Mouse (Mus musculus) myocyte (in vitro differentiated cells): ENCODE measurements around the gene Rcor2. TPM values are rescaled to one million over a fixed set of nuclear protein-coding genes. Genes with fewer than 3 reads are reported as not detected.

ENCODE experiments used
- H3K27me3 ChIP-seq: one replicate; pipeline ENCODE4 v1.6.1; 2011; ENCODE audit not compliant: control insufficient read depth, insufficient read depth, insufficient read length
- H3K36me3 ChIP-seq: one replicate; pipeline ENCODE4 v1.6.1; 2011; ENCODE audit not compliant: control insufficient read depth, insufficient read depth
- H3K4me2 ChIP-seq: one replicate; pipeline ENCODE4 v1.6.1; 2011; ENCODE audit warnings: low read depth, control low read depth
- H3K4me3 ChIP-seq: one replicate; pipeline ENCODE4 v1.5.1; 2011; ENCODE audit warnings: mild to moderate bottlenecking, control low read depth, moderate library complexity
- H3K79me2 ChIP-seq: one replicate; pipeline ENCODE4 v1.6.1; 2011; ENCODE audit not compliant: control insufficient read depth, insufficient read depth
- H3ac ChIP-seq: one replicate; pipeline ENCODE4 v1.6.1; 2011; ENCODE audit not compliant: control insufficient read depth, insufficient read length
- CEBPB ChIP-seq: IDR thresholded peaks from 2 replicates; pipeline ENCODE4 v1.6.1; 2011; ENCODE audit warnings: mild to moderate bottlenecking, moderate library complexity; ENCODE audit not compliant: poor library complexity, insufficient read depth, severe bottlenecking
- E2F4 ChIP-seq: IDR thresholded peaks from one replicate; pipeline ENCODE4 v1.6.1; 2011; ENCODE audit warnings: mild to moderate bottlenecking, control low read depth, moderate library complexity; ENCODE audit not compliant: insufficient read depth
- MAX ChIP-seq: IDR thresholded peaks from one replicate; pipeline ENCODE4 v1.6.1; 2011; ENCODE audit warnings: low read depth, mild to moderate bottlenecking, control low read depth
- MYOD1 ChIP-seq, 3 experiments: IDR thresholded peaks; one replicate each; pipeline ENCODE4 v1.6.1; 2011; ENCODE audit warnings: control low read depth in 2 of 3, low read depth in 2 of 3, mild to moderate bottlenecking in 2 of 3, moderate library complexity in 1 of 3; ENCODE audit not compliant: insufficient read length in 2 of 3, control insufficient read depth in 1 of 3
- MYOG ChIP-seq, 3 experiments: IDR thresholded peaks; one replicate each; pipeline ENCODE4 v1.6.1; 2011; ENCODE audit warnings: control low read depth in 2 of 3, low read depth in 2 of 3, mild to moderate bottlenecking in 2 of 3; ENCODE audit not compliant: insufficient read length in 2 of 3, control insufficient read depth in 1 of 3, insufficient read depth in 1 of 3
- POLR2A ChIP-seq: IDR thresholded peaks from one replicate; pipeline ENCODE4 v1.6.1; 2011; ENCODE audit warnings: low read depth, mild to moderate bottlenecking, control low read depth, moderate library complexity; ENCODE audit not compliant: insufficient read length
- POLR2AphosphoS2 ChIP-seq: IDR thresholded peaks from one replicate; pipeline ENCODE4 v1.6.1; 2011; ENCODE audit warnings: low read depth, control low read depth; ENCODE audit not compliant: insufficient read length
- REST ChIP-seq: IDR thresholded peaks from one replicate; pipeline ENCODE4 v1.6.1; 2011; ENCODE audit warnings: mild to moderate bottlenecking, control low read depth, moderate library complexity; ENCODE audit not compliant: insufficient read depth, insufficient read length
- SRF ChIP-seq: IDR thresholded peaks from one replicate; pipeline ENCODE4 v1.6.1; 2011; ENCODE audit warnings: low read depth; ENCODE audit not compliant: control insufficient read depth, insufficient read length
- TCF12 ChIP-seq: IDR thresholded peaks from one replicate; pipeline ENCODE4 v1.6.1; 2011; ENCODE audit warnings: mild to moderate bottlenecking, control low read depth; ENCODE audit not compliant: poor library complexity, insufficient read depth, severe bottlenecking
- TCF3 ChIP-seq: IDR thresholded peaks from one replicate; pipeline ENCODE4 v1.6.1; 2011; ENCODE audit warnings: low read depth, control low read depth; ENCODE audit not compliant: insufficient read length
- USF1 ChIP-seq: IDR thresholded peaks from one replicate; pipeline ENCODE4 v1.6.1; 2011; ENCODE audit warnings: low read depth, mild to moderate bottlenecking, control low read depth, moderate library complexity
- polyA plus RNA-seq: library from polyadenylated mRNA; unstranded; fragments of >200 nt; fragmentation: generic; extraction: Trizol; gene quantifications from one replicate; pipeline ENCODE4 v1.2.1, GENCODE M21; 2012; ENCODE audit warnings: missing spikeins

Rcor2 gene
- polyA plus RNA-seq, 1 experiment = 34.1 TPM

- H3K36me3 ChIP-seq = peaks cover 3% of the 10 kb centered on the region
- no peak overlapping the region for H3K4me3 ChIP-seq
- no peaks in the 10 kb centered on the region for H3K27me3 ChIP-seq
- no peaks in the 10 kb centered on the region for H3K79me2 ChIP-seq
- TF ChIP-seq USF1 (no peak), POLR2A (no peak), TCF12 (no peak), MYOD1 (IDR thresholded peaks at IDR 0.05; ENCODE audit: control insufficient read depth in 1 of 3, insufficient read length in 2 of 3, low read depth in 2 of 3) (no peak), TCF3 (no peak), POLR2AphosphoS2 (no peak), MYOG (IDR thresholded peaks at IDR 0.05; ENCODE audit: control insufficient read depth in 1 of 3, insufficient read depth in 1 of 3, insufficient read length in 2 of 3, low read depth in 2 of 3) (no peak), REST (no peak), MAX (no peak)
- no peak overlapping the region for H3K4me2 ChIP-seq
- H3ac ChIP-seq = no peak overlapping the region
Observed at GRCm38 (mm10) chr19:7276053-7276659, 9.0 kb downstream of the Rcor2 start.

GRCm38 (mm10) chr19:7276796-7277195, 9.7 kb downstream of the Rcor2 start:
- Histone ChIP-seq H3K4me3 (no peak overlapping the region), H3K27me3 (no peaks in the 10 kb centered on the region), H3K36me3 (peaks cover 3% of the 10 kb centered on the region), H3ac (no peak overlapping the region), H3K4me2 (no peak overlapping the region), H3K79me2 (no peaks in the 10 kb centered on the region)
- TF ChIP-seq SRF = no peak
- no peak for TF ChIP-seq MAX
- no peak for TF ChIP-seq USF1
- TF ChIP-seq POLR2AphosphoS2 = no peak
- TF ChIP-seq POLR2A = no peak
- TF ChIP-seq MYOG (IDR thresholded peaks at IDR 0.05; ENCODE audit: control insufficient read depth in 1 of 3, insufficient read depth in 1 of 3, insufficient read length in 2 of 3, low read depth in 2 of 3) = no peak
- no peak for TF ChIP-seq TCF12
- TF ChIP-seq CEBPB = no peak
- TF ChIP-seq E2F4 = no peak
- no peak for TF ChIP-seq REST
- no peak for TF ChIP-seq TCF3
- no peak for TF ChIP-seq MYOD1 (IDR thresholded peaks at IDR 0.05; ENCODE audit: control insufficient read depth in 1 of 3, insufficient read length in 2 of 3, low read depth in 2 of 3)

GRCm38 (mm10) chr19:7278200-7278906, 11.2 kb downstream of the Rcor2 start:
- peaks cover 9% of the 10 kb centered on the region for H3K36me3 ChIP-seq
- TF ChIP-seq MYOD1 (IDR thresholded peaks at IDR 0.05; ENCODE audit: control insufficient read depth in 1 of 3, insufficient read length in 2 of 3, low read depth in 2 of 3) (no peak), MAX (no peak), SRF (no peak), CEBPB (no peak), POLR2A (peak; percentile 40), USF1 (no peak), TCF12 (no peak), REST (no peak), E2F4 (no peak), POLR2AphosphoS2 (peak; percentile 78), MYOG (IDR thresholded peaks at IDR 0.05; ENCODE audit: control insufficient read depth in 1 of 3, insufficient read depth in 1 of 3, insufficient read length in 2 of 3, low read depth in 2 of 3) (no peak), TCF3 (no peak)
- no peak overlapping the region for H3K4me3 ChIP-seq

GRCm38 (mm10) chr19:7279114-7279513, 12.0 kb downstream of the Rcor2 start:
- no peak for TF ChIP-seq USF1
- TF ChIP-seq TCF12 = no peak
- no peak for TF ChIP-seq SRF
- no peak for TF ChIP-seq POLR2AphosphoS2
- no peak for TF ChIP-seq MYOD1 (IDR thresholded peaks at IDR 0.05; ENCODE audit: control insufficient read depth in 1 of 3, insufficient read length in 2 of 3, low read depth in 2 of 3)
- no peak for TF ChIP-seq TCF3
- no peak for TF ChIP-seq MYOG (IDR thresholded peaks at IDR 0.05; ENCODE audit: control insufficient read depth in 1 of 3, insufficient read depth in 1 of 3, insufficient read length in 2 of 3, low read depth in 2 of 3)
- no peak for TF ChIP-seq POLR2A
- no peak for TF ChIP-seq REST
- no peak for TF ChIP-seq E2F4
- Histone ChIP-seq H3K4me2 (no peak overlapping the region), H3K27me3 (no peaks in the 10 kb centered on the region), H3K4me3 (no peak overlapping the region), H3K36me3 (peaks cover 17% of the 10 kb centered on the region), H3K79me2 (no peaks in the 10 kb centered on the region), H3ac (no peak overlapping the region)

More at GRCm38 (mm10) chr19:7278200-7278906, 11.2 kb downstream of the Rcor2 start:
- H3ac ChIP-seq = no peak overlapping the region
- no peak overlapping the region for H3K4me2 ChIP-seq
- H3K27me3 ChIP-seq = no peaks in the 10 kb centered on the region
- no peaks in the 10 kb centered on the region for H3K79me2 ChIP-seq
